In genomic region chr4:62075126-62075525, GRCm38 (mm10) we compare ENCODE assay signal across 42 mouse cellular contexts. TPM values are rescaled to one million over a fixed set of nuclear protein-coding genes. Genes with fewer than 3 reads are reported as not detected.
"Had no signal": no experiment of that assay in that cellular context is flagged by ENCODE, and none has a peak within 500 bp of the region (broad histone marks: within the 10 kb centered on the region; RNA-seq: fewer than 3 reads in every experiment).

No protein-coding gene starts in this region.

- H3K4me1 ChIP-seq: heart, embryonic 12.5 days; heart, embryonic 13.5 days; heart, embryonic 15.5 days; hindbrain, embryonic 10.5 days; hindbrain, embryonic 13.5 days; hindbrain, embryonic 15.5 days; intestine, embryonic 15.5 days; kidney, embryonic 15.5 days had no signal

- H3K4me2 ChIP-seq: heart, embryonic 11.5 days; heart, embryonic 12.5 days; heart, embryonic 13.5 days; heart, embryonic 15.5 days; hindbrain, embryonic 13.5 days; hindbrain, embryonic 14.5 days; hindbrain, embryonic 15.5 days; intestine, embryonic 15.5 days; kidney, embryonic 15.5 days had no signal

- H3K9me3 ChIP-seq: heart, embryonic 13.5 days; heart, embryonic 15.5 days; hindbrain, embryonic 13.5 days; hindbrain, embryonic 15.5 days; intestine, embryonic 15.5 days; kidney, embryonic 15.5 days had no signal

- H3K9ac ChIP-seq: heart, embryonic 12.5 days; heart, embryonic 13.5 days; heart, embryonic 15.5 days; hindbrain, embryonic 13.5 days; hindbrain, embryonic 14.5 days; hindbrain, embryonic 15.5 days; intestine, embryonic 15.5 days; kidney, embryonic 15.5 days had no signal

- H3K27me3 ChIP-seq: heart, embryonic 12.5 days; heart, embryonic 13.5 days; heart, embryonic 15.5 days; hindbrain, embryonic 13.5 days; hindbrain, embryonic 15.5 days; intestine, embryonic 15.5 days; kidney, embryonic 15.5 days had no signal

- H3K4me3 ChIP-seq: heart, embryonic 12.5 days; heart, embryonic 13.5 days; heart, embryonic 15.5 days; hindbrain, embryonic 10.5 days; hindbrain, embryonic 13.5 days; hindbrain, embryonic 15.5 days; intestine, embryonic 15.5 days; kidney, embryonic 15.5 days; layer of hippocampus, adult 2 months; left cerebral cortex, adult 2 months had no signal

- H3K27ac ChIP-seq: heart, embryonic 13.5 days; heart, embryonic 15.5 days; hindbrain, embryonic 10.5 days; hindbrain, embryonic 13.5 days; hindbrain, embryonic 14.5 days; hindbrain, embryonic 15.5 days; hindbrain, postnatal 0 days; intestine, embryonic 15.5 days; kidney, embryonic 15.5 days; kidney, postnatal 0 days; layer of hippocampus, adult 2 months; left cerebral cortex, adult 2 months had no signal

- ATAC-seq: hindbrain, embryonic 16.5 days; hindbrain, postnatal 0 days; inflammation-experienced regulatory T-cells, adult 6 months; intestine, embryonic 15.5 days; intestine, embryonic 16.5 days; intestine, postnatal 0 days had no signal

- H3K36me3 ChIP-seq: heart, embryonic 12.5 days; heart, embryonic 13.5 days; heart, embryonic 15.5 days; hindbrain, embryonic 10.5 days; hindbrain, embryonic 13.5 days; hindbrain, embryonic 15.5 days; intestine, embryonic 15.5 days; kidney, embryonic 15.5 days had no signal

- DNase-seq: heart, postnatal 10 days; heart, postnatal 14 days; heart, postnatal 36 days; heart, postnatal 4 days; kidney, adult 11 months; kidney, adult 18-20 months; kidney, adult 2 months; kidney, adult 8-10 months; kidney, adult 9 months; kidney, postnatal 10 days; kidney, postnatal 14 days; kidney, postnatal 25 days; kidney, postnatal 36 days; kidney, postnatal 4 days; layer of hippocampus, adult 9-11 months; layer of hippocampus, postnatal 36 days had no signal

RNA-seq across cellular contexts. Expression of gene Mup3, which starts 12.0 kb away (rescaled TPM):
- polyA plus RNA-seq: heart, embryonic 11.5 days; heart, embryonic 12.5 days; heart, embryonic 13.5 days; heart, embryonic 14.5 days; heart, embryonic 15.5 days; heart, embryonic 16.5 days; heart, postnatal 0 days; hindbrain, embryonic 10.5 days; hindbrain, embryonic 11.5 days; hindbrain, embryonic 13.5 days; hindbrain, embryonic 14.5 days; hindbrain, embryonic 15.5 days; hindbrain, embryonic 16.5 days; hindbrain, postnatal 0 days; inflammation-experienced regulatory T-cells, adult 6 months; intestine, embryonic 14.5 days; intestine, embryonic 15.5 days; intestine, embryonic 16.5 days; intestine, postnatal 0 days; kidney, embryonic 14.5 days; kidney, embryonic 15.5 days; kidney, embryonic 16.5 days; kidney, postnatal 0 days had no signal

RNA-seq across cellular contexts. Expression of gene Mup20, which starts 21.2 kb away (rescaled TPM):
- polyA plus RNA-seq: heart, embryonic 11.5 days; heart, embryonic 12.5 days; heart, embryonic 13.5 days; heart, embryonic 14.5 days; heart, embryonic 15.5 days; heart, embryonic 16.5 days; heart, postnatal 0 days; hindbrain, embryonic 10.5 days; hindbrain, embryonic 11.5 days; hindbrain, embryonic 13.5 days; hindbrain, embryonic 14.5 days; hindbrain, embryonic 15.5 days; hindbrain, embryonic 16.5 days; hindbrain, postnatal 0 days; inflammation-experienced regulatory T-cells, adult 6 months; intestine, embryonic 14.5 days; intestine, embryonic 15.5 days; intestine, embryonic 16.5 days; kidney, adult 2 months; kidney, embryonic 14.5 days; kidney, embryonic 15.5 days; kidney, embryonic 16.5 days; kidney, postnatal 0 days; large intestine, adult 2 months had no signal
